Mouse (Mus musculus): ENCODE measurements at regions not wholly inside any gene's neighbourhood (a gene's known extent, or its start where the extent isn't known, plus 50 kb on each side); places are given as distances from the start of the nearest gene placed in this dataset.
A peak's percentile ranks its signal among the peaks of the same experiment; 100 is the strongest.

DNA sequence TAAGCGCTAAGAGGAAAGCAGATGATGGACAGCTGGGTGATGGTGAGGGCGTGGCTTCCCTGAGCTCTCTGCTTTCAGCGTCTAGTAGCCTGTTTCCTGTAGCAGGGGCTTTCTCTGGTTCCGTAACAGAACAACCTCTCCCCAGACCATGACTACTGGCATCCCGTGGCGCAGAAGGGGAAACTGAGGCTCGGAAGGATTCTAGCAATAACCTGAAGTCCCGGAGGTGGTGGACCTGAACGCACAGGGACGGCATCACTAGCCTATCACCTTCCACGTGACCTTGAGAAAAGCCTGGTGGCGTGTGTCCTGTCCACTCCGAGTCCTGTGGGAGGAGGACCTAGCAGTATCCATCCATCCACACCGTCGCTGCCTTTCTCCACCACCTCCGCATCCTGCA lies 208.1 kb downstream of the Gm26897 start:
- intact Hi-C loops (cut with DNase I), result no loop called here
- DNase-seq, result no peak

DNA sequence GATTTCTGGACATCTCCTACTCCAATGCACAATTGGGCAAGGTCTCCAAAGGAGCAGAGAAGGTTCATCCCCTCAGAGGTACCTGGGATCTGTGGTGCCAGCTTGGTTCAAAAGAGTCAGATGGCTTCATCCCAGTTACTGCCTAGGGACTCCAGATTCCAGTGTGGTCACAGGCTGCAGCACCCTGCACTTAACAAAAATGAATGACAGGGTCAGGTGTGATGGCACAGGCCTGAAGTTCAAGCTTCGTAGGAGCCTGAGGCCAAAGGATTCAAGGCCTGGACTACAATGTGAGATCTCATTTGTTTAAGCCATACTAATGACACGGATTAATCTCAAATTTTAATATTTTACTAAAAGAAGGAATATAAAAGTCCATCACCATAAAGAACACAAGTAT lies 209.1 kb downstream of the Gm26897 start:
- no peak for DNase-seq
- intact Hi-C loops (cut with DNase I), result no loop called here

- intact Hi-C loops (cut with DNase I), result no loop called here
- DNase-seq, result no peak
These were observed 209.8 kb downstream of the Gm26897 start for GRCm38 (mm10) chr5:111943337-111944162.

- intact Hi-C loops (cut with DNase I), result no loop called here
- no peak for DNase-seq
These were observed 210.7 kb downstream of the Gm26897 start for GRCm38 (mm10) chr5:111944273-111944971.

- DNase-seq, result no peak
- intact Hi-C loops (cut with DNase I), result no loop called here
These were observed 211.2 kb downstream of the Gm26897 start for GRCm38 (mm10) chr5:111944972-111945285.

DNA sequence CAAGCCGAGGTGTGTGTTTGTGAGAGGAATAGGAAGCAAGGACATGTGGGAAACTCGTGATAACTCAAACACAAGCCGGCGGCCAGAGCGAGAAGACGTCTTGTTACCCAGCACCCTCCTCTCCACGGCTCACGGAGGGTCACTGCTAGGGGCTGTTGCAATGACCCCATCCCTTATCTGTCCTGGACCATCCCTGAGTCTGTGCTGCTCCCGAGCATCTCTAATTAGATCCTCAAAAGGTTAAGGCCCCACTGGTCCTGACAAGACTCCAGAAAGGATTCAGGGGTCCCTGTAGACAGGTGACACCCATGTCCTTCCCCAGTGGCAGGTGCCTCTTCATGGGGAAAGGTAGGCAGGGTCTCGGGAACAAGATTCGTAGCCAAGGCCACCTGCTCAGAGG lies 212.6 kb downstream of the Gm26897 start:
- DNase-seq, result no peak
- intact Hi-C loops (cut with DNase I), result no loop called here

DNA sequence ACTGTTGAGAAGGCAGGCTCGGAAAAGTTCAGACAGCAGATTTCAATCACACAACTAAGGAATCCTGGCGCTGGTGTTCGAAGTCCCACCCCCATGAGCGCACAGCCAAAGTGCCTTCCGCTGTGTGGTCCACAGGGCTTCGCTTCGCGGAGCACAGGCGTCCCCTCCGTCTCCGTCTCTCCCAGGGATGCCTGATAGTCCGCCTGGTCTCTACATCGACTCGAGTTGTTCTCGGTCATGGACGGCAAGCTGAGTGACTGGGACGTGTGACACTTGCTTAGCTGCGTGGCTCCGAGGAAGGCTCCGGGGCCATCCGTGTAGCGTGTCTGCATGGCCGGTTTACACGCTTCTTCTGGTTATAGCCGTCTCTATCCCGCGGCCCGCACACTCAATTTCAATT lies 224.0 kb downstream of the Gm26897 start:
- no peak for DNase-seq
- intact Hi-C loops (cut with DNase I), result no loop called here

- intact Hi-C loops (cut with DNase I), result no loop called here
- DNase-seq, result peak in 1 of 2 experiments; percentile 13
These were observed 224.5 kb downstream of the Gm26897 start for GRCm38 (mm10) chr5:111958226-111958625.

DNA sequence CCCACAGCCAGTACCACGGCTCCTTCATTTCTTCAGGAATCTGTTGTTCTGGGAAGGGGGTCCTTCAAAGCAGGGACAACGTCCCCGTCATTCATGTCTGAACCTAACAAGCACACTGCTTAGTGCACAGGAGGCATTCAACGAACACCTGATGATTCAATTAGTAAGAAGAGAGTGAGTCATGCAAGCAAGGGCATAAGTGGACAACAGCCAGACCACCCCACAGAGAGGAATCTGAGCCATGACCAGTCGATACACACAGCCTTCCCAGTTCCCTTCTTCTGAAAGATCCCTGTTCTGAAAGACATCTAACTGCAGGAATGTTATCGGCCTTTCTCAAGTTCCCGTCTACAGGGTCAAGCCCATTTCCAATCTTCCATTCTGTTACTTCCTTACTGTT lies 231.6 kb downstream of the Gm26897 start:
- intact Hi-C loops (cut with DNase I), result no loop called here
- DNase-seq, result no peak

- intact Hi-C loops (cut with DNase I), result no loop called here
- no peak for DNase-seq
These were observed 234.4 kb downstream of the Gm26897 start for GRCm38 (mm10) chr5:111968121-111968520.

GRCm38 (mm10) chr5:111968701-111969100 lies 235.0 kb downstream of the Gm26897 start:
- intact Hi-C loops (cut with DNase I), result no loop called here
- DNase-seq, result no peak

GRCm38 (mm10) chr5:111971193-111971592 lies 237.5 kb downstream of the Gm26897 start:
- no peak for DNase-seq
- intact Hi-C loops (cut with DNase I), result no loop called here

- peak in 1 of 2 experiments; percentile 12 for DNase-seq
- intact Hi-C loops (cut with DNase I), result no loop called here
These were observed 238.2 kb downstream of the Gm26897 start for GRCm38 (mm10) chr5:111971952-111972351.

DNA sequence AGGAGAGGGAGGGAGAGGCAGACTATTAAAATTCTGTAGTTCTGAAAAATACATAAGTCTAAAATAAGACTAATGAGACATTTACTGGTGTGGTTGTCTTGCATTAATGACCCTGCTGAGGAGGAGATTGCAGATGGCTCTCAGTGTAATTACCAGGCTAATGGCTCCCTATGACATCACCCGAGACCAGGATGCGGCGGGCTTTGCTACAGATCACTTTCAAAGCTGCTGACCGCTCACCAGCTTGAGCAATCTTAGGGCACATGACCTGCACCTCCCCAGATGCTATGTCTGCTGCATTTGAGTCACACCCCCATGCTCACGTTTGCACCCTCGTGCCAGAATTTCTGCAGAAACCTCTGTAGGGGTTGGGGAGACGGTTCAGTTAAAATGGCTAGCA lies 242.0 kb downstream of the Gm26897 start:
- DNase-seq, result no peak
- intact Hi-C loops (cut with DNase I), result no loop called here

GRCm38 (mm10) chr5:111979601-111980000 lies 245.9 kb downstream of the Gm26897 start:
- no peak for DNase-seq
- intact Hi-C loops (cut with DNase I), result no loop called here

GRCm38 (mm10) chr5:111982106-111982505 lies 248.4 kb downstream of the Gm26897 start:
- intact Hi-C loops (cut with DNase I), result no loop called here
- DNase-seq, result no peak

- intact Hi-C loops (cut with DNase I), result no loop called here
- DNase-seq, result no peak
These were observed 252.3 kb downstream of the Gm26897 start for GRCm38 (mm10) chr5:111985997-111986396.

- intact Hi-C loops (cut with DNase I), result no loop called here
- no peak for DNase-seq
These were observed 253.3 kb downstream of the Gm26897 start for GRCm38 (mm10) chr5:111987036-111987435.

DNA sequence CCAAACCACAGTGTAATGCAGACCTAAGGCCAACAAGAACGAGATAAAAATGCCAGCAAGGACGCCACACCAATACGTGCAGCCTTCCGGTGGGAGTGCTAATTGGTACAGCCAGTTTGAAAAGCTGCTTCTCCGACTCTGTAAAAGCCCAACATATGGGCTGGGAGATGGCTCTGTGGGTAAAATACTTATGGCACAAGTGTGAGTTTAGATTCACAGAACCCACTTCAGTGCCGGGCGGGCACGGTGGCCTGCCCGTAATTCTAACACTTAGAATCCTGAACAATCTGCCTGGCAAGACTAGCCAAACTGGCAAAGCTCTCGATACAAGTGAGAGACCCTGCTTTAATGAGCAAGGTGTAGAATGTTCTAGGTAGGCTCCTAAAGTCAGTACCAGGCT lies 258.1 kb downstream of the Gm26897 start:
- no peak for DNase-seq
- intact Hi-C loops (cut with DNase I), result no loop called here

DNA sequence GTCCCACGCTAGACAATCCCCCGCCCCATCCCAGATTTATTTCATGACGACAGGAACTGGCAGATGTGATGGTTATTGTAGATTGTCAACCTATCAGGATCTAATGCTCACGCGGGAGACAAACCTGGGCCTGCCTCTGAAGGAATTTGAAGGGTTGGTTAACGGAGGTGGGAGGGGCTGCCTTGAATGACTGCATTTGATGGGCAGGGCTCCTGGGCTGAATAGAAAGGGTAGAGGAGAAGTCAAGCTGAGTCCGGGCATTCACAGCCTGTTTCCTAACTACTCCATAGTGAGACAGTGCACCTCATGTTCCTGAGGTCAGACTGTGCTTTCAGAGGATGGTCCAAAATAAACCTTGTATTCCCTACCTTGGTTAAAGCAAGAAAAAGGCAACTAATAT lies 259.1 kb downstream of the Cryba4 start:
- no peak for DNase-seq
- intact Hi-C loops (cut with DNase I), result no loop called here

DNA sequence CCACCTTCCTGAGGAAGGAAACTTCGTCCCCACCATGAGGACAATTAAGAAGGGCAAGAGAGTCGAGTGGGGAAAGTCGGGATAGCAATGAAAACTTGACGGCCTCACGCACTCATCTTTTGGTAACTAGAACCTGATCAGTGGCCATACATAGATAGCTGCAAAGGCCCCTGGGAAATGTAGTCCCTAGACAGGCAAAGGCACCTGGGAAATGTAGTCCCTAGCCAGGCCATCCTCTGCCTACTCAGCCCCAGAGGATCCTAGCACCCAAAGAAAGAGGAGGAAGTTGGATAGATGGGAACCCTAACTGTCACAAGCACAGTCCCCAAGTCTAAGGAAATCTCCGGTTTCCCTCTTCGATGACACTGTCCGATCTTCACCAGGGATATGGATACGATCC lies 258.4 kb downstream of the Cryba4 start:
- intact Hi-C loops (cut with DNase I), result no loop called here
- DNase-seq, result no peak

DNA sequence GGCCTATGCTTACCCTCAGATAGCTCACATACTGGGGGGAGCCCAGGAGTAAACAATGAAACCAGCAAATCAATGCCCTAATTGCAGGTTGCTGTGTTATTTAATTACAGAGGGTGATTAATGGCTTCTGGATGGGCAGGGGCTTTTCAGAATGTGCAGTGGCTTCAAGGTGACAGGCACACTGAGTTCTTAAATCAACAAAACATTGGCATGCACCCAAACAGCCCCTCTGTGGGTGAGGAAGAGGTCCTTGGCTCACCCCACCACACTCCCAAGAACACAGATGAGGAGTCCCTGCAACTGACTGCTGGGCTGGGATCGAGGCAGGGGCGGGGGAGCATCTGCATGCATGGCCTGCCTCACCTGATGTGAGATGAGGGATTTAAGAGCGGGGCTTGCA lies 255.5 kb downstream of the Cryba4 start:
- intact Hi-C loops (cut with DNase I), result no loop called here
- DNase-seq, result no peak
